Mouse (Mus musculus) ES-E14 (cell line): ENCODE data around the gene Akap12.

Experiments
- CHD2 ChIP-seq: IDR thresholded peaks from 2 replicates; pipeline ENCODE4 v1.6.1; 2014; ENCODE audit warnings: mild to moderate bottlenecking, low read depth, low read length, inconsistent platforms
- HCFC1 ChIP-seq: IDR thresholded peaks from 2 replicates; pipeline ENCODE4 v1.6.1; 2012; ENCODE audit warnings: low read length, inconsistent platforms, borderline replicate concordance; ENCODE audit not compliant: insufficient read depth
- MAFK ChIP-seq: IDR thresholded peaks from 2 replicates; pipeline ENCODE4 v1.6.1; 2014; ENCODE audit warnings: mild to moderate bottlenecking, low read depth, low read length, inconsistent platforms; ENCODE audit not compliant: insufficient read depth
- ZC3H11A ChIP-seq: IDR thresholded peaks from 2 replicates; pipeline ENCODE4 v1.6.1; 2012; ENCODE audit warnings: low read depth, mild to moderate bottlenecking, inconsistent platforms, low read length, borderline replicate concordance
- ZNF384 ChIP-seq: IDR thresholded peaks from 2 replicates; pipeline ENCODE4 v1.6.1; 2012; ENCODE audit warnings: low read depth, low read length, inconsistent platforms

- TF ChIP-seq MAFK (no peak), ZC3H11A (no peak), CHD2 (no peak), HCFC1 (no peak), ZNF384 (no peak)
Observed at GRCm38 (mm10) chr10:4376931-4377330, 110.8 kb downstream of the Akap12 start.
